Mouse (Mus musculus) MEL-GATA-1-ER (cell line): ENCODE results near the gene Ak8.

ENCODE experiments used
- DNase-seq: peaks from one replicate; pipeline ENCODE4 v3.0.0-alpha.2; 2012; ENCODE audit warnings: low read depth; ENCODE audit errors: extremely low read depth

The Ak8 gene

DNA sequence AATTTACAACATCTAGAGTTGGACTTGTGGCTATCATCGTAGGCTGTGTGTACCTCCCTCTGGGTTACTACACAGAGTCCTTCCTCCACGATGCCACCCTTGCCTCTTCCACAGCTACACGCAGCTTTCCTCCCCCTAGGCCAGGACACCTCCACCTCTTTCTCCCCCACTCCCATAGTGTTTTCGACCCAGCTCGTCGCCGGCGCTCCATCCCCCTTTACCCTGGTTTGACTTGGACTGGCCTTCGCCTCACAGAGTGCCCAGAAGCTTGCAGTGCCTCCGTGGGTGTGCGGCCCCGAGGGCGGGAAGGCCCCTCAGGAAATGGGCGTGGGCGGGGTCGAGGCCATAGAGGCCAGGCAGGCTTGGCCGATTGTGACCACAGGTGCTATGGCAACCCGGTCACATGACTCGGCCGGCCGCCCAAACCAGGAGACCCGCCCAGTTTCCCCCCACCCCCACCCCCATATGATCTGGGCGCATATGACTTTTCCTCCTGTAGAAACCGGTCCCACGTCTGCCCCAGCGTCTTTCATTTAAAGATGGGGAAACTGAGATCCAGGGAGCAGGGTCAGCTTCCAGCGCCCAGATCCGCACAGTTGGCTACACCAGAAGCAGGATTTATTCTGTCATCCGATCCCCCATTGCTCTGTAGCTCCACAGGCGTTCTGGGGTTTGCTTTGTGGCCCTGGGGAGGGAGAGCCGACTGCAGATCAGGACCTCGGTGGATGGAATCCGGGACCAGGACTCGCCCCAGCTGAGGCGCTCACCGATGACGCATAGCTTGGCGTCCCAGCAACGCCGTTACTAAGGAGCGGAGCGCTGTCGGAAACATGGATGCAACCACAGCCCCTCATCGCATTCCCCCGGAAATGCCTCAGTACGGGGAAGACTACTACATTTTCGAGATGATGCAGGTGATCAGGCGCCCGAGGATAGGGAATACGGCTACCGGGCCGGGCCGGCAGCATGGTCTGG lies at the start of gene Ak8, which contains the start of gene Spaca9:
Gene Ak8 (plus strand): TSS at position 804 of the 975 bp plus-strand sequence.
Gene Spaca9 (minus strand): TSS at position 367 of the 975 bp plus-strand sequence.
- no peak for DNase-seq

DNA sequence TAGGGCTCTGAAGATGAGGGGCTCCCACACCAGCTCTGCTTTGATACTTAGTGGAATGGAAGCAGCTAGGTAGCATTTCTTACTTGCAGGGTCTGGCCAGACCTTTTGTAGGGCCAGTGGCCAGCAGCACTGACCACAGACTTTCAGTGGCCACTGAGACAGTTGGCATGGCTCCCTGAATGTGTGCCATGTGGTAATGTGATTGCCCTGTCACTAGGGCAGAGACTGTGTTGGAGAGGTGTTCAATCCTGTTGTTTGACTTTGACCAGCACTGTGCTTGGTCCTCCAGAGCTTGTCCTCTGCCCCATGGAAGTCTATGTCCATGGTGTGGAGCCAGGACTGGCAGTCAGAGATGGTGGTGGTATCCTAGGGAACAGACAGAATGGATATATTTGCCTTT lies 49.4 kb upstream of the Ak8 start:
- no peak for DNase-seq

DNA sequence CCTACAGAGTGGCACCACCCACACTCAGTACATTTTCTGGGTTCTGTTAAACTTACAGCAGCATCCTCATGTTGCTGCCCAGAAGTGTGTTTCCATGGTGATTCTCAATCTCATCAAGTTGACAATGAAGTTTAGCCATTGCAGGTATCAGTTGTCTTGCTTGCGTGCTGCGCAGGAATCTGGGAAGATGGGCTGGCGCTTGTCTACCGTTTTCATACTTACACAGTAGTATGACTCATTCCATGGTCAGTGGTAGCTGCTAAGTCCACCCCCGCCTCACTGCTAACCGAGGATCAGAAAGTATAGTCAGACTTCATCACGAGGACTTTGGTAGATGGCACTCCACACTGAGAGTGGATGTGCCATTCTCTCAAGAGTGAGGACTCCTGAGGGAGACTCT lies 46.6 kb upstream of the Ak8 start:
- DNase-seq: no peak

DNA sequence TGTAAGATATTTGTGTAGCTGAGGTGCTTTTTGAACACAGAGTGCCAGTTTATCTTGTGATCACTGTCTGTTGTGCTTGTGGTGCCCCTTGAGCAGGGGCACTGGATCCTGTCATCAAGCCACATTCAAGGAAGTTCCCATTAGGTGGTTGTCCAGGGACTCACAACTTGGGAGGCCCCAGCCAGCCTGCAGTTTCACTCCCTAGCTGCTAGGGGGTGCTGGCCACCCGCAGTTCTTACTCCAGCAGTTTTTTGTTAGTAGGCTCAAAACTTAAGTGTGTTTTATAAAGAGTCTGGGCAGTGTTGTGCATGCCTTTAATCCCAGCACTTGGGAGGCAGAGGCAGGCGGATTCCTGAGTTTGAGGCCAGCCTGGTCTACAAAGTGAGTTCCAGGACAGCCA lies 45.7 kb upstream of the Ak8 start:
- DNase-seq: peak; percentile 30

DNA sequence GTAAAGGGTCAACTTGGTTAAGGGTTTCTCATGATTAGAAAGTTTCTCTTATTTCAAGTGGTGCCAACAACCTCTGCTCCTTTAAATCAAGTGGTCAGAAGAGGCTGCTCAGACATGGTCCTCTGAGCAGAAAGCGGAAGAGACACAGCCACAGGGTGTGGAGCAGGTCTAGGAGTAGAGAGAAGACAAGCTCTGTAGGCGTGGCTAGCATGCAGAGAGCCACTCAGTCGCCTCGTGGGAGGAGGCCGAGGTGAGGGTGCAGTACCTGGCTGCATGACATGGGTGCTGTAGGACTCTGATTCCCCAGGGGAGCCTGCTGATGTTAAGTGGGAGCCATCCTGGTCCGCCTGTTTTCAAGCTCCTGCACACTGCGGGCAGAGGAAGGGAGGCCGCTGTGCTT lies 43.7 kb upstream of the Ak8 start:
- no peak for DNase-seq

DNA sequence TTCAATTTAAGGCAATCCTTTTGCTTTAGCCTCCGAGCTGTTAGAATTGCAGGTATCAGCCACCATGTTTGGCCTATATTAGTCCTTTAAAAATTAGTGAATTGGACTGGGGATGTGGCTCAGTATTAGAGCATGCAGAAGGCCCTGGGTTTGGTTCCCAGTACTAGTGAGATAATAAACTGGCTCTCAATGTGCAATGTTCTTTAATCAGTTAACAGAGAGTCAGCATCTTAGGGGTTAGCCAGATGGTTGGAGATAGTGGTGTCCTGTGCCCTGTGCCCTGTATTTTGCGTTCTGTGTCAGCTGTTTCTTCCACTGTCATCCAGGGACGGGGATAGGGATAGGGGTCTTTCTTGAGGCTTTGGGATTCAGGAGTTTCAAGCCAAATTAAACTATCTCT lies 37.1 kb upstream of the Ak8 start:
- no peak for DNase-seq

DNA sequence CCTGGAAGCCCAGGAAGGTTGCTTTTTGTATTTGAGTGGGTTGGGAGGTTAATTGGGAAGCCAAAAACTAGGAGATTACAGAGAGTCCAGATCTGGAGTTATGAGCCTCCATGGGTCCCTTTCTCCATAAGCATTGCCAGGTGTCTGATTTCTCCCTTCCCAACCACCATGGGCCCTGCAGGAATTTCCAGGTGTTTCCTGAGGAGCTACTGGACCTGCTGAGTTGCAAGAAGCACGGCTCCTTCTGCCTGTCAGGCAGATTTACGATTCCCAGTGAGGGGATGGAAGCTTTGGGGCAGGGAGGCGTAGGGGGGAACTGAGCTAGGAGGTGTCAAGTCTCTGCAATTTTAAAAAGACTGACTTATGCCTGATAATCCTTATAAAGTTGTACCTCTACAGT lies 34.1 kb upstream of the Ak8 start:
- DNase-seq: no peak

DNA sequence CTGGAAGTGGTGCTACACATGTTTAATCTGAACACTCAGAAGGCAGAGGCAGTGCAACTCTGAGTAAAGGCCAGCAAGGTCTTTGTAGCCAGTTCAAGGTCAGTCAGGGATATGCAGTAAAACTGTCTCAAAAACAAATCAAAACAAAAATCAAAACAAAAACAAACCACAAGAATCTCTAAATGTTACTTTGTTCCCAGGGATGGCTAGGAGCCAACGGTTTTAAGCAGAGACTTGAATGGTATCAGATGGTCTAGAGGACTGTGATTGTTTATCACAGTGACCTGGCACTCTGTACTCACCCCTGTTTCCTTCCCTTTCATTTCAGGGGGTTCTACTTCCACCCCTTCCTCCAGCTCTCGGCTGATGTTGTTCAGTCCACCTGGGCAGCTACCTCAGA lies 28.5 kb upstream of the Ak8 start:
- DNase-seq: no peak

DNA sequence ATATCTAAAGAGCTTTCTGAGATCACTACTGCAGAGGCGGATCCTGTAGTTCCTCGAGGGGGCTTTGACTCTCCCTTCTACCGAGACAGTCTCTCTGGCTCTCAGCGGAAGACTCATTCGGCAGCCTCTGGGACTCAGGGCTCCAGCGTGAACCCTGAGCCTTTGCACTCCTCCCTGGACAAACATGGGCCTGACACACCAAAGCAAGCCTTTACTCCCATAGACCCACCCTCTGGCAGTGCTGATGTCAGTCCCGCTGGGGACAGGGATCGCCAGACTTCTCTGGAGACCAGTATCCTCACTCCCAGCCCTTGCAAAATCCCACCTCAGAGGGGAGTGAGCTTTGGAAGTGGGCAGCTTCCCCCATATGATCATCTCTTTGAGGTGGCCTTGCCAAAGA lies 24.0 kb upstream of the Ak8 start:
- DNase-seq: no peak

DNA sequence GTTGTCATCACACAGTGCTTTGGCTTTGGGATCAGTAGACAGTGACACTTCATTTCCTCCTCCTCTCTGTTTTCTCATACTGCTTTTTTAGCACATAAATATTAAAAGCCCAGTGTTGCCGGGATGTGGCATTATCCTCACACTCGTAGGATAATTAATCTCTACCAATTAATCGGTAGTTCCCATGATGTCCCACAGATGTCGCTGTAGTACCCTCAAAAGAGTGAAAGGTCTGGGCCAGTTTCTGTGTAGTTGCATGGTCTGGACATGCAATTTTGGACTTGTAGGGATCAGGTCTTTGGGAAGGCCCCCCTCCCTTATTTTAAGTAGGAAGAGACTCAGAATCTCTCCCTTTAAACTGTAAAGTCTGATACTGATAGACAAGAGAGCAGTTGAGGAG lies 19.3 kb upstream of the Ak8 start:
- DNase-seq: no peak

DNA sequence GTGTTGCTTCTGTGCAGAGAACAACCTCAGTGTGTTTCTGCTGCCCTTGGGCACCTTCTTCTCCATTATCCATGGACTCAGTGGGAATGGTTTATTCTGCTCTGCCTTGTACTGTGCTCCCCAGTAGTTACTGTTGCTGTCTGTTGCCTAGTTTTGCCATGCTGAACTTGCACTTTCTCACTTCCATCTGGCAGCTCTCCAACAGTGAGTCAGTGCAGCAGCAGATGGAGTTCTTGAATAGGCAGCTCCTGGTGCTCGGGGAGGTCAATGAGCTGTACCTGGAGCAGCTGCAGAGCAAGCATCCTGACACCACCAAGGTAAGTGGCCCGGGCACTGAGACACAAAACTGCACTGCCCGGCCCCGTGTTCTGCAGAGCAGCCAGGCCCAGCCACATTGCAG lies 18.2 kb upstream of the Ak8 start:
- no peak for DNase-seq

DNA sequence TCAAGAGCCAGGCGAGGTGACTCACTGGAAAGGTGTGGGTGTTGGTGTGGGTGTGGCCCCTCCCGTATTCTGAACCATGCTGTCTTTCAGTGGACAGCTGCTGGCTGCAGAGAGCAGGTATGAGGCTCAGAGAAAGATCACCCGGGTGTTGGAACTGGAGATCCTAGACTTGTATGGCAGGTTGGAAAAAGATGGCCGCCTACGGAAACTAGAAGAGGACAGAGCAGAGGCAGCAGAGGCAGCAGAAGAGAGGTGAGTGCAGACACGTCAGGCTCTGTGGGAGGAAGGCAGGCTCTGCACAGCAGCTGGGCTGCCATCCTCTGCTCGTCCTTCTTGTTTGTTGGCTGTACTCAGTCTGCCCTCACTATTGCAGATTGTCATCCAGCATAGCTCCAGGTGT lies 14.1 kb upstream of the Ak8 start:
- no peak for DNase-seq

DNA sequence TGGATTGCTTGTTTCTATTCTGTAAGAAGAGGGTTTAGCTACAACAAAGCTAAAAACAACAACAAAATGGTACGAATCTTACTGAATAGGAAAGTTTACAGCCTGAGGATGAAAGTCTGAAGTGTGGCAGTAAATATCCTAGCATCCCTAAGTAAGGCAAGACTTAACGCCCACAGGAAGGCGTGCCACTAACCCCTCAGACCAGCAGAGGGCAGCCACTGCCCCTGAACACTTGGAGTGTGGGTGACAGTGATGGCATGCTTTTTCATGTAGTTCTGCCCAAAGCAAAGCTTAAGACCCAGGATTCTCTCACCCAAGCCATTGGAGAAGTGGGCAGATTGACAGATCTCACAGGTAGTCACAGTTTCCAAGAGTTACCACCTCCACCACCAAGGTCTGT lies 11.5 kb upstream of the Ak8 start:
- no peak for DNase-seq

DNA sequence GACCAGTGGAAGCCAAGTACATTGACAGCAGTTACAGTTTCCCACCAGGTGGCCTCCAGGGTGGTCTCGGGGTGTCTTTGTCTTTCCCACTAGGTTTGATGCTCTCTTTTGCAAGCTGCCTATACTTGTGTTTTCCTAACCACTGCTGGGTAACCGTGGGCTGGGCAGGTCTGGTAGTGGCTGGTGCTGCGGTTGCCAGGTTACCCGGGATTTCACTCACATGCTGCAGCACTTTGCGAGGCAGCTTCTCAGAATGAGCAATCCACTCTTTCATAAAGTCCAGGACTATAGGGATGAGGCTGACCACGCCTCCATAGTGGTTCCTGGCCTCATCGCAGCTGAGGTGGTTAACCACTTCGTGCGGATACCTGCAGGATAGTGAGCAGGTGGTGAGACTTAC lies 7.3 kb upstream of the Ak8 start:
- no peak for DNase-seq

DNA sequence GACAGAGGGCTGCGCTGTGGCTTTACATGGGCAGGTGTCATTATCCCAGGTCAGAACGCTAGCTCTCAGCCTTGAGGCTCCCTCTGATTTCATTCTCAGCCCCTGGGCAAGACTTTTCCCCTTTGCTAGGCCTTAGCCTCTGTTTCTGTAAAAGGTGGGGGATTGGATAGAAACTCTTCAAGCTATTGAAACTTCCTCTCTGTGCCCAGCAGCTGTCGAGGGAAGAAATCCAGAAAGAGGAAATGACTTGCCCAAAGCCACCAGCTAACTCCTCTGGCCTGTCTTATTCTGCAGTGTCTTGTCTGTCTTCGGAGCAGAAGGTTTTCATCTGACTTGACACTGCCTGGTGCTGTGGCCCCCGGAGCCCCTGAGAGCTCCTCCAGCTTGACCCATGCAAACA lies 1.4 kb upstream of the Ak8 start:
- peak; percentile 80 for DNase-seq

DNA sequence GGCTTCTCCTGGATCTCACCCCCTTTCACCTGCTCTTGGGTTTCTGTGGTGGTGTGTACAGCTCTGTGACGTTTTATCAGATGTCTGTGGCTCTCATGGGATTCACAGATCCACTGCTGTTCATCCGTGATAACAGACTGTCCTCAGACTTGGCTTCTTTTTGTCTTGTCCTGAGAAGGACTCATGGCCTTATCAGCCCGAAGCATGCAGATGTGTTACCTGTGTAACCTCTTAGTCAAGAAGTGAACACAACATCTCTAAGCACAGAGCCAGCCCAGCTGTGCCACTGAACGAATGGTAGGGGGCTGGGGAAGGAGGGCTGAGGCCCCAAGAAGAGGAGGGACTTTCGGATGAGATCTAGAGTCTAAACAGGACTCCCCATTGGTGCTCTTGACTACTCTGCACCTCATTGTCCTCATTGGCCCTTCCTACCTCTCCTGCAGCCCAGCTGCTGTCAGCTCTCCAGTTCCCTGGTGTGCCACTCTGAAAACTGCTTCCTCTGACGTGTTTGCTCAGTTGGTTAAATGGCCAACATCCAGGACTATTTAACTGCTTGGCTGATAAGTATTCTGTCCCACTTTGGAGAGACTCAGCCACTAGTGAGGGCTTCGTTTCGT lies 1.8 kb downstream of the Ak8 start:
- DNase-seq: peak; percentile 98

DNA sequence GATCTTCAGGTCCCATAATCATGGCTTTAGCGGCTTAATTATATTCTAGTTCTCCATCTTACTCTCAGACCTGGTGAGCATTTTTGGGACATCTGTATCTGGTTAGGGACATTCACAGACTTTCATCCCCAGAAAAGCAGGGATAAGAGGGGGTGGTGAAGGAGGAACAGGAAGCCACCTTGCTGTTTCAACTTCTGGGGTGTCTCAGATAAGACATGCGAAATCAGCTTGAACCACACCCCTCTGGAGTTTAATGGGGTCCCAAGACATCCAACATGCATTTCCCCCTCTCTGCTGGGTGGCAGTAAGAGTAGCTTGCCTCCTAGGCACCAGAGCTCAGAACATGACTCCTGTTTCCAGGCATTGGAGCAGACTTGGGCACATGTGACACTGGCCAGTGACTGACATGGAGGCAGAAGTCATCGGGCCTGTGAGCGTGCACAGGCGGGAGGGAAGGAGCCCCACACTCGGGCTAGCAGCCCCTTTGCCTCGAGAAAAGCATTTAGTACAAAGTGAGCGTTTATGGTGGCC lies 6.2 kb downstream of the Ak8 start:
- DNase-seq: peak; percentile 77

DNA sequence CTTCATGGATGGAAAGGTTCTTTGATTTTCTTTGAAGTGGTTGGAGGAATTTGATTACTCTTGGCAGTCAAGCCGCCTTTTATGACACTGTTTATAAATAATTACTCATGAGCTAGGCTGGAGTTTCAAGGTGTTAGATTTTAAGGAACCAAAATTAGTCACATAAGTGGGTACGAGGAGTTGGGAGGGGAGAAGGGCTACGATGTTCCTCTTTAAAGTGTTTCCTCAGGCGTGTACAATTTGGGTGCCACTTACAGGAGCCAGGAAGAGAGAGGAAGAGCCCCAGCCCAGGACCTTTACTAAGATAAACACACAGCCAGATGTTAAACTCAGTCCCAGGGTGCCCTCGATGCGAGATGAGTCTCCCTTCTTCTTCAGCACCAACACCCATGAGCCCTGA lies 6.8 kb downstream of the Ak8 start:
- DNase-seq: peak; percentile 77

DNA sequence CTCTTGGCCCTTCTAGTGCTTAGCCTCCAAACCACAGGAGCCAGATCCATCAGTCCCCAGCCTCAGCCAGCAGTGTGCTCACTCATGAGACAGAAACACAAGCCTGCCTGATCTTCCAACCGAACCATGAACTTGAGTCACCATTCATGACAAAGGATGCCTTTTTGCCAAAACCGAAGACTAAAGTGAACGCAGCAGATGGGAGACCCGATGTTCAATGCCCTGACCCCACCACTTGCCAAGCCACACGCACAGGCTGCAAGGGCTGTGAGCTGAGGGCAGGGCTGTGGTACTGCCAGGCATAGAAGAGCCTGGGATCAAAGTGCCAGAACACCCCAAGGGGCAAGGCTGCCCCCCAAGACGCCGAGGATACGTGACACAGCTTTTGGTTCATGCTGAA lies 13.1 kb downstream of the Ak8 start:
- no peak for DNase-seq

DNA sequence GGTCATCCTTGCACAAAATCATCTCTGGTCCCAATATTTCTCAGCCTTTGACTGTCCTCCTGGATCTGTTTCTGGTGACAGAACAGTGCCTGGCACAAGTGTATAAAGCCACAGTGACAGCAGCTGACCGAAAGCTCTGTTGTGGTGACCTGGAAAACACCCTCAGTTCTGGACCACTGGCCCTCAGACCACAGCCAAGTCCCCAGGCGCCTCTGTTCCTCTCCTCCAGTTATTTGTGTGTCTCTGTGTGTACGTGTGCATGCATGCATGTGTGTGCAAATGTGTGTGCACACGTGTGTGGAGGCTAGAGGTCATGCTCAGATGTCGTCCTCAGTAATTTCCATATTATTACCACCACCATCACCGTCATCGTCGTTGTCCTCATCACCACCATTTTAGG lies 22.5 kb downstream of the Ak8 start:
- no peak for DNase-seq

DNA sequence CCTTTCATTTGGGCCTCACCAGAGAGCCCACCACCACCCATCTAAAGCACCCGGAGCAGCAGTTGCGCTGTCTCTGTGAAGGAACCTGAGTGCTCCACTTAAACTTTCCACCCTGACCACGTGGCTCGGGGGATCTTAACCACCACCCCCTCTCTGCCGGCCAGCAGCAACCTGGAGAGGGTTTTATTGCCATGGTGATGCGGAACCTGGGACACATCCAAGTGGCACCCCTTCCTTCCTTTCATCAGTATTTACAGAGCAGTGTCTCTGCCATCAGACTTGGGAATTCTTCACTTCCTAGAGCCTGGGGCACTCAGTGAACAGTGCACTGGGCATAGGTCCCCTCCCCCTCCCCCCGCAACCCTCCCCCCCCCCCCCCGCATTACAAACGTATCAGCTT lies 23.9 kb downstream of the Ak8 start:
- DNase-seq: no peak

DNA sequence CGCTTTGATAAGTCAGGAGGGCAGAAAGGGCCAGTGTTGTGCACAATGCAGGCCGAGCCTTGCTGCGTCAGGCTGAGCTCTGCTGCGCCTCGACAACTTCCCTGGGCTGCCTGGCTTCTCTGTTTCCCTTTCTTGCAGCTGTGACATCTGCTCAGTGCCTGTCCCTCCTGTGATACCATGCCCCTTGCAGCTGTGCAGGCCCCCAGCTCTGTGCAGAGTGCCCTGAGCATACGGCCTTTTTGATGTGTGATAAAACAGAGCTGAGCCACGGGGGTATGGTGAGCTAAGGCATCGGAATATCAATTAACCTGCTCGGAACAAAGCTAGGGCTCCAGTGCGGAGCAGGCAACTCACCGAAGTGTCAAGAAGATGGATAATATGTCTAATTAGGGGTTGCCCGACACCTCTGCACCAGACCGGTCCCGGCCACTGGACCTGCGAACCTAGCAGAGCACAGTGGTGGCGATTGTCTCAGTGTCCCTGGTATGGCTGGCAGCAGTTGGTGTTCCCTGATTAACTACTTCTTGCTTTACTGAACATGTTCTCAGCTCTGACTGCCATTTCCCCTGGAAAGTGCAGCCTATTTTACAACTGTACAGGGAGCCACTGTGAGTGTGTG lies 27.9 kb downstream of the Ak8 start:
- no peak for DNase-seq
